Comparison of ENCODE assay signal across 8 mouse cellular contexts in genomic region chr9:106210853-106211609, GRCm38 (mm10). TPM values are rescaled to one million over a fixed set of nuclear protein-coding genes. Genes with fewer than 3 reads are reported as not detected.
DNase-seq lines count a peak whose midpoint lies in the region; ATAC-seq and TF ChIP-seq lines count a peak whose summit lies in the region.

No protein-coding gene starts in this region.

- peak overlapping the region; percentile 98 for H3K27ac ChIP-seq in gastrocnemius, adult 2 months
- 0 out of 2 replicates have a peak overlapping the region, but pooled peaks have one; percentile 64 for H3K27ac ChIP-seq in hindbrain, embryonic 14.5 days
- peak overlapping the region; percentile 67 for H3K27ac ChIP-seq in midbrain, embryonic 16.5 days (ENCODE audit: low read length)

- DNase-seq in gastrocnemius, adult 2 months = no peak
- no peak for DNase-seq in gastrocnemius, postnatal 4 days (ENCODE audit: low spot score in 2 of 2)
- DNase-seq in ES-CJ7 (ENCODE audit: low read depth, low spot score) = peak; percentile 95
- DNase-seq in hindbrain, embryonic 14.5 days (ENCODE audit: low spot score) = no peak
- no peak for DNase-seq in adrenal gland, postnatal 4 days (ENCODE audit: low spot score in 2 of 2)
- DNase-seq in layer of hippocampus, adult 9-11 months = no peak

- H3K27me3 ChIP-seq in hindbrain, embryonic 14.5 days (ENCODE audit: control insufficient read depth, insufficient read depth, low read length) = no peaks in the 10 kb centered on the region
- H3K27me3 ChIP-seq in midbrain, embryonic 16.5 days (ENCODE audit: control insufficient read depth, insufficient read depth, low read depth, low read length) = no peaks in the 10 kb centered on the region

- no peaks in the 10 kb centered on the region for H3K9me3 ChIP-seq in hindbrain, embryonic 14.5 days (ENCODE audit: control insufficient read depth, low read length)
- H3K9me3 ChIP-seq in midbrain, embryonic 16.5 days (replicated peaks; ENCODE audit: control insufficient read depth, low read length, poor library complexity, severe bottlenecking) = no peaks in the 10 kb centered on the region

- no peak for ATAC-seq in hindbrain, embryonic 14.5 days (ENCODE audit: low FRiP score)
- ATAC-seq in midbrain, embryonic 16.5 days = no peak
- ATAC-seq in erythroblast, adult 5-6 weeks (replicated peaks; ENCODE audit: low FRiP score, poor library complexity, severe bottlenecking) = no peak

- intact Hi-C loops in gastrocnemius, adult 2 months (cut with DNase I) = loop anchor here (5.0 kb wide), 1 partner anchor 71 kb away; the partner anchor contains the start of gene Poc1a

- peaks cover 37% of the 10 kb centered on the region for H3K36me3 ChIP-seq in hindbrain, embryonic 14.5 days (replicated peaks; ENCODE audit: control insufficient read depth, insufficient read depth)
- peaks cover 30% of the 10 kb centered on the region for H3K36me3 ChIP-seq in midbrain, embryonic 16.5 days (ENCODE audit: control insufficient read depth, insufficient read depth, low read length)

- WGBS in hindbrain, embryonic 14.5 days = 27% methylated on average over 9 of the region's 9 CpGs
- 28% methylated on average over 9 of the region's 9 CpGs for WGBS in midbrain, embryonic 16.5 days

- H3K9ac ChIP-seq in hindbrain, embryonic 14.5 days = peak overlapping the region; percentile 53
- H3K9ac ChIP-seq in midbrain, embryonic 16.5 days (ENCODE audit: low read depth, low read length) = peak overlapping the region; percentile 58; the same call in 1 of the 2 replicates

- H3K4me2 ChIP-seq in hindbrain, embryonic 14.5 days (replicated peaks) = peak overlapping the region; percentile 53
- H3K4me2 ChIP-seq in midbrain, embryonic 16.5 days (ENCODE audit: low read length) = peak overlapping the region; percentile 59

- no peak for TF ChIP-seq CTCF in gastrocnemius, adult 2 months (IDR thresholded peaks at IDR 0.05)

- H3K4me3 ChIP-seq in gastrocnemius, adult 2 months = peak overlapping the region; percentile 74
- H3K4me3 ChIP-seq in hindbrain, embryonic 14.5 days (replicated peaks; ENCODE audit: low read length) = peak overlapping the region; percentile 18; the same call in 1 of the 2 replicates
- no peak overlapping the region for H3K4me3 ChIP-seq in midbrain, embryonic 16.5 days (ENCODE audit: low read depth, low read length)

- H3K4me1 ChIP-seq in hindbrain, embryonic 14.5 days (replicated peaks; ENCODE audit: control insufficient read depth, insufficient read depth, low read length) = peaks cover 8% of the 10 kb centered on the region; the same call in 1 of the 2 replicates
- peaks cover 15% of the 10 kb centered on the region for H3K4me1 ChIP-seq in midbrain, embryonic 16.5 days (ENCODE audit: control insufficient read depth, insufficient read depth, low read length)

RNA-seq across cellular contexts. Expression of gene Twf2, which starts 8.1 kb away (rescaled TPM):
- 100 to 1,000 TPM; 127 to 210 TPM for total RNA-seq in gastrocnemius, adult 2 months (2021)
- 100 to 1,000 TPM in 1 of 2 experiments, 10 to 100 TPM in 1; 92.7 to 105 TPM for total RNA-seq in gastrocnemius, postnatal 4 days (2021)
- polyA plus RNA-seq in hindbrain, embryonic 14.5 days (2014; fragmentation: Nextera tagmentation; extraction: Ambion mirVana) = 49.6 and 52.9 TPM in 2 replicates
- 49.5 and 52.1 TPM in 2 replicates for polyA plus RNA-seq in midbrain, embryonic 16.5 days (2015; fragmentation: Nextera tagmentation; extraction: Ambion mirVana)
- 11.7 and 20.5 TPM in 2 replicates for total RNA-seq in erythroblast, adult 5-6 weeks (2015; ENCODE audit: low replicate concordance)
- 18.5 and 25.8 TPM in 2 replicates for total RNA-seq in erythroblast, adult 5-6 weeks (2017; ENCODE audit: low replicate concordance)
- total RNA-seq in adrenal gland, postnatal 4 days (2021) = 10 to 100 TPM; 62.5 to 63.9 TPM

RNA-seq across cellular contexts. Expression of gene Tlr9, which starts 11.4 kb away (rescaled TPM):
- under 1 TPM; 0.17 to 0.23 TPM for total RNA-seq in gastrocnemius, adult 2 months (2021)
- total RNA-seq in gastrocnemius, postnatal 4 days (2021) = 1 to 10 TPM in 1 of 2 experiments, under 1 TPM in 1; 0.88 to 1.1 TPM
- 0.12 TPM in 1 of 2 replicates, not detected in the other for polyA plus RNA-seq in hindbrain, embryonic 14.5 days (2014; fragmentation: Nextera tagmentation; extraction: Ambion mirVana)
- not detected in 2 replicates for polyA plus RNA-seq in midbrain, embryonic 16.5 days (2015; fragmentation: Nextera tagmentation; extraction: Ambion mirVana)
- total RNA-seq in erythroblast, adult 5-6 weeks (2015; ENCODE audit: low replicate concordance) = 5.0 and 6.1 TPM in 2 replicates
- 0.56 and 1.9 TPM in 2 replicates for total RNA-seq in erythroblast, adult 5-6 weeks (2017; ENCODE audit: low replicate concordance)
- total RNA-seq in adrenal gland, postnatal 4 days (2021) = 1 to 10 TPM; 1.4 to 1.6 TPM

RNA-seq across cellular contexts. Expression of gene Ppm1m, which starts 11.5 kb away (rescaled TPM):
- 1 to 10 TPM; 2.1 to 5.2 TPM for total RNA-seq in gastrocnemius, adult 2 months (2021)
- 10 to 100 TPM; 16.7 to 20.8 TPM for total RNA-seq in gastrocnemius, postnatal 4 days (2021)
- polyA plus RNA-seq in hindbrain, embryonic 14.5 days (2014; fragmentation: Nextera tagmentation; extraction: Ambion mirVana) = 13.0 and 13.4 TPM in 2 replicates
- polyA plus RNA-seq in midbrain, embryonic 16.5 days (2015; fragmentation: Nextera tagmentation; extraction: Ambion mirVana) = 16.6 and 16.7 TPM in 2 replicates
- total RNA-seq in erythroblast, adult 5-6 weeks (2015; ENCODE audit: low replicate concordance) = 6.9 and 11.7 TPM in 2 replicates
- total RNA-seq in erythroblast, adult 5-6 weeks (2017; ENCODE audit: low replicate concordance) = 9.0 and 17.0 TPM in 2 replicates
- 10 to 100 TPM; 76.7 to 77.5 TPM for total RNA-seq in adrenal gland, postnatal 4 days (2021)

RNA-seq across cellular contexts. Expression of gene Alas1, which starts 37.4 kb away (rescaled TPM):
- total RNA-seq in gastrocnemius, adult 2 months (2021) = 100 to 1,000 TPM; 209 to 290 TPM
- total RNA-seq in gastrocnemius, postnatal 4 days (2021) = 100 to 1,000 TPM; 127 to 159 TPM
- 99.0 and 99.7 TPM in 2 replicates for polyA plus RNA-seq in hindbrain, embryonic 14.5 days (2014; fragmentation: Nextera tagmentation; extraction: Ambion mirVana)
- polyA plus RNA-seq in midbrain, embryonic 16.5 days (2015; fragmentation: Nextera tagmentation; extraction: Ambion mirVana) = 108 and 112 TPM in 2 replicates
- total RNA-seq in erythroblast, adult 5-6 weeks (2015; ENCODE audit: low replicate concordance) = 72.5 and 82.2 TPM in 2 replicates
- 51.7 and 126 TPM in 2 replicates for total RNA-seq in erythroblast, adult 5-6 weeks (2017; ENCODE audit: low replicate concordance)
- total RNA-seq in adrenal gland, postnatal 4 days (2021) = 100 to 1,000 TPM; 676 to 715 TPM

RNA-seq across cellular contexts. Expression of gene Wdr82, which starts 40.3 kb away (rescaled TPM):
- total RNA-seq in gastrocnemius, adult 2 months (2021) = 10 to 100 TPM; 19.4 to 25.9 TPM
- total RNA-seq in gastrocnemius, postnatal 4 days (2021) = 10 to 100 TPM; 60.3 to 62.5 TPM
- 40.2 and 42.3 TPM in 2 replicates for polyA plus RNA-seq in hindbrain, embryonic 14.5 days (2014; fragmentation: Nextera tagmentation; extraction: Ambion mirVana)
- polyA plus RNA-seq in midbrain, embryonic 16.5 days (2015; fragmentation: Nextera tagmentation; extraction: Ambion mirVana) = 35.5 and 35.9 TPM in 2 replicates
- total RNA-seq in erythroblast, adult 5-6 weeks (2015; ENCODE audit: low replicate concordance) = 16.5 and 18.6 TPM in 2 replicates
- total RNA-seq in erythroblast, adult 5-6 weeks (2017; ENCODE audit: low replicate concordance) = 19.7 and 23.3 TPM in 2 replicates
- total RNA-seq in adrenal gland, postnatal 4 days (2021) = 100 to 1,000 TPM in 1 of 2 experiments, 10 to 100 TPM in 1; 98.9 to 105 TPM
